In the genomic region with DNA sequence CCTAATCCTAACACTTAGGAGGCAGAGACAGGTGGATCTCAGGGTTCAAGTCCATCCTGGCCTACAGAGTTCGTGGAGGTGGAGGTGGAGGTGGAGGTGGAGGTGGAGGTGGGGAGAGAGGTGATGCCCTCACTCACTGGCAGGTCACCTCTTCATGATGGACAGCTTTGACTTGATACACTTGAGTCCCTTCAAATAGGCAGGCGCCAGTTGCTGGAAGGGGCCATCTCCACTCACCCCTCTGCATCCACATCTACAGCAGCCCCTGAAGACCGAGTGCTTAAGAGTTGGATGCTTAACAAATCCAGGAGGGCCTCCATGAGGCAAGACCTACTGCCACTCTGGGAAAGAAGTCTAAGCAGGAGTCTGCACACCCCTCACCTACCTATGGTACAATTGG, we compare ENCODE assay signal across 18 mouse cellular contexts. TPM values are rescaled to one million over a fixed set of nuclear protein-coding genes. Genes with fewer than 3 reads are reported as not detected.
"Had no signal": no experiment of that assay in that cellular context is flagged by ENCODE, and none has a peak within 500 bp of the region (broad histone marks: within the 10 kb centered on the region; RNA-seq: fewer than 3 reads in every experiment).

No protein-coding gene starts in this region.

- H3K9me3 ChIP-seq: neural tube, embryonic 13.5 days; neural tube, embryonic 15.5 days; stomach, embryonic 15.5 days had no signal

- H3K27ac ChIP-seq: neural tube, embryonic 13.5 days; neural tube, embryonic 15.5 days; stomach, embryonic 15.5 days; stomach, postnatal 0 days had no signal

- H3K27me3 ChIP-seq: neural tube, embryonic 13.5 days; neural tube, embryonic 15.5 days; stomach, embryonic 15.5 days had no signal

- DNase-seq: retina, postnatal 1 day; right cerebral cortex, adult 18-20 months; right cerebral cortex, postnatal 14 days; right cerebral cortex, postnatal 25 days; right cerebral cortex, postnatal 4 days; spleen, adult 18-20 months; thymus, adult 18-20 months; thymus, adult 2 months; thymus, postnatal 14 days; thymus, postnatal 25 days; thymus, postnatal 36 days; thymus, postnatal 4 days had no signal

- H3K4me1 ChIP-seq: stomach, embryonic 15.5 days had no signal

- H3K4me3 ChIP-seq: neural tube, embryonic 13.5 days; neural tube, embryonic 15.5 days; stomach, embryonic 15.5 days had no signal

- H3K9ac ChIP-seq: neural tube, embryonic 13.5 days; neural tube, embryonic 15.5 days; stomach, embryonic 15.5 days had no signal

RNA-seq across cellular contexts. Expression of gene Aldh3a1, which starts 44.0 kb away (rescaled TPM):
- polyA plus RNA-seq: neural tube, embryonic 13.5 days; neural tube, embryonic 14.5 days; stomach, embryonic 14.5 days had no signal
